32 mouse cellular contexts compared by ENCODE assay signal in genomic region chr3:116788851-116789250, GRCm38 (mm10).
"Had no signal": no experiment of that assay in that cellular context is flagged by ENCODE, and none has a peak within 500 bp of the region (broad histone marks: within the 10 kb centered on the region; RNA-seq: fewer than 3 reads in every experiment).

No protein-coding gene starts in this region.

- H3K9me3 ChIP-seq: limb, embryonic 10.5 days; limb, embryonic 12.5 days; limb, embryonic 13.5 days; limb, embryonic 15.5 days; liver, embryonic 12.5 days; liver, embryonic 13.5 days; liver, embryonic 15.5 days; lung, embryonic 15.5 days; megakaryocyte, embryonic 14.5 days; midbrain, embryonic 10.5 days; midbrain, embryonic 12.5 days; midbrain, embryonic 13.5 days; midbrain, embryonic 15.5 days; neural tube, embryonic 12.5 days had no signal

- H3K4me1 ChIP-seq: limb, embryonic 12.5 days; limb, embryonic 13.5 days; limb, embryonic 15.5 days; lung, embryonic 15.5 days; megakaryocyte, embryonic 14.5 days; midbrain, embryonic 10.5 days; midbrain, embryonic 12.5 days; midbrain, embryonic 13.5 days; midbrain, embryonic 15.5 days; neural tube, embryonic 12.5 days had no signal

- H3K4me2 ChIP-seq: limb, embryonic 12.5 days; limb, embryonic 13.5 days; limb, embryonic 15.5 days; liver, embryonic 11.5 days; liver, embryonic 12.5 days; liver, embryonic 13.5 days; liver, embryonic 15.5 days; lung, embryonic 14.5 days; lung, embryonic 15.5 days; midbrain, embryonic 11.5 days; midbrain, embryonic 12.5 days; midbrain, embryonic 13.5 days; midbrain, embryonic 15.5 days; neural tube, embryonic 12.5 days had no signal

- H3K27me3 ChIP-seq: limb, embryonic 12.5 days; limb, embryonic 13.5 days; limb, embryonic 15.5 days; liver, embryonic 12.5 days; liver, embryonic 13.5 days; liver, embryonic 15.5 days; lung, embryonic 15.5 days; megakaryocyte, embryonic 14.5 days; midbrain, embryonic 12.5 days; midbrain, embryonic 13.5 days; midbrain, embryonic 15.5 days; neural tube, embryonic 12.5 days had no signal

- DNase-seq: left cerebral cortex, postnatal 4 days; liver; liver, embryonic 13.5 days; liver, postnatal 0 days; lung, adult 18-20 months; lung, adult 2 months; lung, embryonic 14.5 days; lung, postnatal 10 days; lung, postnatal 14 days; lung, postnatal 36 days; lung, postnatal 4 days; midbrain, embryonic 14.5 days had no signal

- H3K4me3 ChIP-seq: limb, embryonic 10.5 days; limb, embryonic 12.5 days; limb, embryonic 13.5 days; limb, embryonic 15.5 days; liver, embryonic 12.5 days; liver, embryonic 13.5 days; liver, embryonic 15.5 days; lung, embryonic 15.5 days; megakaryocyte, embryonic 14.5 days; midbrain, embryonic 10.5 days; midbrain, embryonic 12.5 days; midbrain, embryonic 13.5 days; midbrain, embryonic 15.5 days; myocyte; neural tube, embryonic 12.5 days had no signal

- H3K9ac ChIP-seq: limb, embryonic 12.5 days; limb, embryonic 13.5 days; limb, embryonic 15.5 days; liver, embryonic 12.5 days; liver, embryonic 13.5 days; liver, embryonic 14.5 days; liver, embryonic 15.5 days; liver, postnatal 0 days; lung, embryonic 14.5 days; lung, embryonic 15.5 days; midbrain, embryonic 12.5 days; midbrain, embryonic 13.5 days; midbrain, embryonic 15.5 days; neural tube, embryonic 12.5 days had no signal

- H3K27ac ChIP-seq: limb, embryonic 10.5 days; limb, embryonic 12.5 days; limb, embryonic 13.5 days; limb, embryonic 15.5 days; liver, embryonic 12.5 days; liver, embryonic 13.5 days; liver, embryonic 14.5 days; liver, embryonic 15.5 days; lung, embryonic 15.5 days; macrophage; midbrain, embryonic 10.5 days; midbrain, embryonic 12.5 days; midbrain, embryonic 13.5 days; midbrain, embryonic 15.5 days; neural tube, embryonic 12.5 days had no signal

- ATAC-seq: liver, embryonic 12.5 days; liver, postnatal 0 days; lung, postnatal 0 days; midbrain, embryonic 13.5 days; midbrain, embryonic 15.5 days; midbrain, embryonic 16.5 days had no signal
